Mouse (Mus musculus): ENCODE measurements around the gene Tdrd1.

Tdrd1 gene

DNA sequence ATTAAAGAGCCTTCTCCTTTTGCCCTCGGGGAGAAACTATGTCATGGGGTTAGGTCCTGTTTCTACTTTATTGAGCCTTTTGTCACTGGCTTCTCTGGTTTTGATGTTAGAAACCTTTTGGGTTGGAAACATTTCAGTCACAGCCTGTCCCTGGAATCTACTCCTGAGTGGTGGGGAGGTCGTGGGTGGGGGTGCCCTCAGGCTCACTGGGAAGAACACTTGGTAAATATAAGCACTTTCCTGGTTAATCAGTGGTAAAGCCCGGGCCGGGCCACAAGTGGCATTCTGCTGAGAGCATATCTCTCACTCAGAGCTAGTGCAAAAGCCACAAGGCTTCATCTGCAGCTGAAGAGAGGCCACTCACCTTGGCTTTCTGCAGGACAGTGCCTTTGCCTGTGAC lies 87.8 kb downstream of the Tdrd1 start:
- no peak for DNase-seq (ENCODE audit: low spot score)

DNA sequence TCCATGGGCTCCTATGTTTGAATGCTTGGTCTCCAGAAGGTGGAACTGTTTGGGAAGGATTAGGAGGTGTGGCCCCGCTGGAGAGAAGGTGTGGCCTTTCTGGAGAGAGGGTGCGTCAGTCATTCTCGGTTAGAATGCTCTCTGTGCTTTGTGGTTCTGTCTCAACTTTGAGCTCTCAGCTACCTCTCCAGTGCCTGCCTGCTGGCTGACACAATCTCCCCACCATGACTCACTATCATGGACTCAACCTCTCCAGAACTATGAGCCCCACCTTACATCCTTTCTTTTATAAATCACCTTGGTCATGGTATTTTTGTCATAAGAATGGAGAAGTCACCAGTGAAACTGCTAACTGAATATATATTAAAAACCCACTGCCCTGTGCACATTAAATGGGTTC lies 88.6 kb downstream of the Tdrd1 start:
- DNase-seq (ENCODE audit: low spot score): no peak

DNA sequence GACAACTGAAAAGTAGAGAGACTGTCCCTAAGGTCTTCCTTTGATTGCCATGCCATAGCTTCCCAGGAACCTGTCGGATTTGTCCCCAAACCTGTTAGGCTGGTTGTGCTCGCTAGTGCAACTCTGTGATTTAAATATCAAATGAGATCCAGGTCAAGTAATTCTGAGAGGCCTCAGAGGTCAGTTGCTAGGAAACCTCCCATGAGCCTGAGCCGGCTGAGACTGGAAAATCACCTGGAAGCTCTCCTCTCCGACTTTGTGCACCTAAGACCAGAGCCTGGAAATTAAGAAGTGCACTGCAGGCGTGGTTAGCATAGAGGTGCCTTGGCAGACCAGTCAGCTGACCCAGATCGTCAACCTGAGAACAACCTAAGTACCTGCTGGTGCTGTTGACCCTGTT lies 89.1 kb downstream of the Tdrd1 start:
- no peak for DNase-seq (ENCODE audit: low spot score)

Measured in left cerebral cortex, adult 11 months (tissue).